Mouse (Mus musculus) olfactory bulb, adult 2 months (tissue): ENCODE measurements around the gene Rab31. TPM values are rescaled to one million over a fixed set of nuclear protein-coding genes. Genes with fewer than 3 reads are reported as not detected.
"Not testable (repeated sequence)": the region's sequence is repeated elsewhere in the genome, so short reads cannot be mapped to it uniquely, and the experiment has no call there.

ENCODE experiments used
- H3K27ac ChIP-seq: fragments of 200-500 bp; 2 replicates; pipeline ENCODE4 v1.5.1; 2012; ENCODE audit warnings: low read depth, low read length; ENCODE audit not compliant: insufficient read depth
- H3K4me1 ChIP-seq: fragments of 200-500 bp; 2 replicates; pipeline ENCODE4 v1.6.1; 2012; ENCODE audit warnings: low read length; ENCODE audit not compliant: control insufficient read depth, insufficient read depth
- H3K4me3 ChIP-seq: fragments of 200-500 bp; 2 replicates; pipeline ENCODE4 v1.5.1; 2012; ENCODE audit warnings: mild to moderate bottlenecking, low read depth, low read length, moderate library complexity; ENCODE audit not compliant: insufficient read depth
- CTCF ChIP-seq: fragments of 200-500 bp; IDR thresholded peaks from 2 replicates; pipeline ENCODE4 v1.5.1; 2012; ENCODE audit warnings: low read depth, mild to moderate bottlenecking, low read length, moderate library complexity; ENCODE audit not compliant: insufficient read depth
- POLR2A ChIP-seq: fragments of 200-500 bp; IDR thresholded peaks from 2 replicates; pipeline ENCODE4 v1.6.1; 2012; ENCODE audit warnings: mild to moderate bottlenecking, low read depth, low read length, moderate library complexity; ENCODE audit not compliant: insufficient read depth
- WGBS: fragments of 180-500 bp; shearing (Covaris S2); methylation state at CpG from one replicate; pipeline ENCODE4 v1.1.7; 2018; 5-methylcytosine and 5-hydroxymethylcytosine counted together
- polyA plus RNA-seq: library from polyadenylated mRNA; stranded (reverse); fragments of >200 nt; gene quantifications from 2 replicates; pipeline ENCODE4 v1.2.4, GENCODE M21; 2012; ENCODE audit warnings: low replicate concordance; ENCODE audit not compliant: missing spikeins, insufficient read depth, insufficient read length

Rab31 gene
- polyA plus RNA-seq, 1 experiment = not detected

- TF ChIP-seq POLR2A (no peak), CTCF (no peak)
- Histone ChIP-seq H3K4me3 (no peak overlapping the region), H3K27ac (peak overlapping the region; percentile 54), H3K4me1 (peaks cover 20% of the 10 kb centered on the region)
- WGBS = 48% methylated on average over 5 of the region's 5 CpGs
Measured at GRCm38 (mm10) chr17:65642578-65642991, 130.0 kb downstream of the Rab31 start.

- TF ChIP-seq POLR2A (no peak), CTCF (no peak)
- Histone ChIP-seq H3K4me1 (peaks cover 20% of the 10 kb centered on the region), H3K27ac (peak within 1 kb of the TSS; percentile 54), H3K4me3 (no peak within 1 kb of the TSS)
- 91% methylated on average over 11 of the region's 11 CpGs for WGBS
Measured at GRCm38 (mm10) chr17:65641734-65642218, 130.8 kb downstream of the Rab31 start, which contains the start of gene Txndc2. Gene Txndc2 (minus strand): TSS chr17:65642168.

GRCm38 (mm10) chr17:65639144-65639543, 133.4 kb downstream of the Rab31 start:
- WGBS = 100% methylated on average over 1 of the region's 1 CpGs

GRCm38 (mm10) chr17:65635715-65636360, 136.7 kb downstream of the Rab31 start:
- Histone ChIP-seq H3K27ac (no peak overlapping the region), H3K4me1 (no peaks in the 10 kb centered on the region), H3K4me3 (no peak overlapping the region)
- no peak for TF ChIP-seq POLR2A
- no peak for TF ChIP-seq CTCF
- 88% methylated on average over 14 of the region's 14 CpGs for WGBS

More at GRCm38 (mm10) chr17:65639144-65639543, 133.4 kb downstream of the Rab31 start:
- TF ChIP-seq POLR2A = no peak
- TF ChIP-seq CTCF = no peak
- Histone ChIP-seq H3K27ac (no peak overlapping the region), H3K4me3 (no peak overlapping the region), H3K4me1 (peaks cover 17% of the 10 kb centered on the region)

DNA sequence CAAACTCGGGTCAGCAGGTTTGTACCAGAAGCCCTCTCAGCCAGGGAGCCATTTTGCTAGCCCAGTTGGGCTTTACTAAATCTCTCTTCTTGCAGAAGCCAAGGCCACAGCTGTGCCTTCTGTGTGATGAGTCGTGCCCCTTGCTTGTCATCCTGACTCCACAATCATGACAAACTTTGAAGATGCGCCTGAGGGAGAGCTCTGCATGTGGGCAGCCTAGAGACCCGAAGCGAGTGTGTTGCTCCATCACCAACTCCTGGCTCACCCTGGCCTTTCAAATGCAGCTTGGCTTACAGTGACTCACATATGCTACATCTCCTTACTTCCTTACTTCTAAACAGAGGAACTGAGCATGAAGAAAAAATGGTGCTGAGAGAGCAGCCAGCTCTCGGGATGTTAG, 142.6 kb downstream of the Rab31 start:
- 59% methylated on average over 6 of the region's 6 CpGs for WGBS

DNA sequence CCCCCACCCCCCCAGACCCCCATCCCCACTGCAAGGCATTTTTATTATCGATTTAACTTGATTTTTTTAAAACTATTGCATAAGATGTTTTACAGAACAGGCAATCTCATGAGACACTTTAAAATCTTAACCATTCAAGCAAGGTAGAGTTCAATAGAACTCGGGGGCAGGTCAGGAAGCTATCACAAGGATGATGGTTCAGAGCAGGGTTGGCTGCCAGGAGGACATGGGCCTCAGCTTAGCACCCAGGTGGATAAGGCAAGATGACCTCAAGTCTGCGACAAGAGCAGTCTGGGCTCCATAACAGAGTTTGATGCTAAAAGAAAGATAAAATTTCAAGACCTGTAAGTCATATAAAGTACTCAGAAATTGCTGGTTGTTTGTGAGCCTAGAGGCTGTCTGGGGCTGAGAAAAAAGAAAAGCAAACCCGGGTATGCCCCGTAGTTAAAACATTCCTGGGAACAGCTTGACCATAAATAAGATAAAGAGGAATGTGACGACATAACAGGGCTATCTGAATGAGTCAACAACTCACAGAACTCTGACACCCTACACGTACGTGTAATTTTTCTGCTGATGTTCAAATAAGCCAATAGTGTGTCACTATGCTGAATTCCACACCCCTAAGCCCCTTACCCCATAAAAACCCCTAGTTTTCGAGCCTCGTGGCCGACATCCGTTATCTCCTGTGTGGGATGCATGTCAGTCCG, 143.6 kb downstream of the Rab31 start:
- WGBS = 79% methylated on average over 13 of the region's 13 CpGs
- H3K27ac ChIP-seq, H3K4me1 ChIP-seq, H3K4me3 ChIP-seq: not testable (repeated sequence)

More for the DNA sequence above, 142.6 kb downstream of the Rab31 start:
- no peak overlapping the region for H3K4me3 ChIP-seq
- no peak for TF ChIP-seq POLR2A
- no peak for TF ChIP-seq CTCF
- H3K4me1 ChIP-seq = peaks cover 4% of the 10 kb centered on the region; the same call in 1 of the 2 replicates
- H3K27ac ChIP-seq = no peak overlapping the region

DNA sequence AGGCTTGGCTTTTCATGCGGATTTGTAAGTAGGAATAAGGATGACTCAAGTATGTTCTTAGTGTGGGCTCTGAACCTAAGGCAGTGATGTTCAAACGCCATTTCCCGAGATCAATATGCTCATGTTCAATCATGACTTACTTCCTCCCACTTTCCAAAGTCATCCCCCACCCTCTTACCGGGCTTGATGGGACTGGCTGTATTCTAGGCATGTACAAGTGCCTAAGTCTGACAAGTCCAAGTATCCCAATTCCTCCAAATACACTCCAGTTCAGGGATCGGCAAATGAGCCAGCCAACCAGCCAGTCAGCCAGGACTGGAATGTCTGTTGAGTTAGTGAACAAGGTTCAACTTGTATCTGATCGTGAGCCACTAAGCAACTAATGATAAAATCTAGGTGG, 146.3 kb downstream of the Rab31 start:
- WGBS = 92% methylated on average over 6 of the region's 6 CpGs
- TF ChIP-seq CTCF (no peak), POLR2A (no peak)
- Histone ChIP-seq H3K27ac (no peak overlapping the region), H3K4me1 (peaks cover 4% of the 10 kb centered on the region; the same call in 1 of the 2 replicates), H3K4me3 (no peak overlapping the region)

GRCm38 (mm10) chr17:65625563-65625962, 147.0 kb downstream of the Rab31 start:
- Histone ChIP-seq H3K27ac (no peak overlapping the region), H3K4me1 (peaks cover 4% of the 10 kb centered on the region; the same call in 1 of the 2 replicates), H3K4me3 (no peak overlapping the region)
- 90% methylated on average over 6 of the region's 6 CpGs for WGBS
- no peak for TF ChIP-seq CTCF
- no peak for TF ChIP-seq POLR2A

GRCm38 (mm10) chr17:65623130-65623529, 149.4 kb downstream of the Rab31 start:
- H3K4me3 ChIP-seq = no peak overlapping the region
- H3K27ac ChIP-seq = no peak overlapping the region
- no peaks in the 10 kb centered on the region for H3K4me1 ChIP-seq
- no peak for TF ChIP-seq POLR2A
- no peak for TF ChIP-seq CTCF

- H3K4me1 ChIP-seq = no peaks in the 10 kb centered on the region
- WGBS = 56% methylated on average over 2 of the region's 2 CpGs
- H3K27ac ChIP-seq = no peak overlapping the region
- H3K4me3 ChIP-seq = no peak overlapping the region
- TF ChIP-seq POLR2A (no peak), CTCF (no peak)
Measured at GRCm38 (mm10) chr17:65618431-65618830, 154.1 kb downstream of the Rab31 start.
